Mouse (Mus musculus): Measurements from ENCODE around the gene Gal3st2.

DNA sequence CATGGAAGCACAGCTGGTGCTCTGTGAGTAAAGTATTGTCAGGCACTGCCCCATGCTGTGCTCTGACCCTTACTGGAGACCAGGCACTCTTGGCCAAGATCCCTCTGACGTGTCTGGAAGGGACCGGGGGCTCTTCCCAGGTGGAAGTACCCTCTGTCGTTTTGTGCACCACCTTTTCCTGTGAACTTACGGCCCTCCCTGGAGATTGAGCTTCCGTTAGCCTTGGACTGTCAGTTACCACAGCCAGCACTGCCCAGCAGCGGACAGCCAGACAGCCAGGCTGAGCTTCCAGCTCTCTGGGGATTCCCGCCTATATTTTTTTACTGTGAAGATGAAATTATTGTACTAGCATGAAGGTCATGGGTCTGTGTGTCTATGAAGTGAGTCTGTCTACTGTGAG is 42.4 kb upstream of the Gal3st2 start:
- TF ChIP-seq FLI1 (IDR thresholded peaks at IDR 0.05; ENCODE audit: low read length), result no peak
- TF ChIP-seq GATA1 (IDR thresholded peaks at IDR 0.05; ENCODE audit: borderline replicate concordance, low read length), result no peak
